Mouse (Mus musculus) telencephalon, adult 2 months (tissue): ENCODE data around the gene Nup210l.

ENCODE experiments used
- DNase-seq: peaks from one replicate; pipeline ENCODE4 v3.0.0-alpha.2; 2011; ENCODE audit warnings: low read depth, low spot score

Nup210l gene

GRCm38 (mm10) chr3:90255784-90256353, 151.9 kb downstream of the Nup210l start:
- DNase-seq, result no peak

- no peak for DNase-seq
These were observed 153.0 kb downstream of the Nup210l start for GRCm38 (mm10) chr3:90256731-90257530.

DNA sequence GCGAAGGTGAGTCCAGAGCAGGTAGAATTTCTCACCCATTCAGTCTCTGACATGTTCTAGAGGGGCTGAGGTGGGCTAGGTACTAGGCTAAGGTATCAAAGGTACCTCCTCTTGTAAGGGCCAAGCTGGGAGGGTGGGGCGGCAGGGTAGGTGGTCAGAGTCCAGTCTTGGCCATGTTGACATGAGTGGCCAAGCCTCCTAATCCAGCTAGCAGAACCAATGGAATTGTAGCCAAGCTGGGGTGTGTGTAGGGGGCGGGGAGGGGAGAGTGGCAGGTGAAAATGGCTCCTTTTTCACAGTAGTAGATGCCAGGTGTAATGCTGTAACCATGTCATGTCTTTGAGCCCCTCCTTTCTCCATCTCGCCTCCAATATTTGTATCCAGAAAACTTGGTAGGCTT, 154.6 kb downstream of the Nup210l start:
- no peak for DNase-seq
